Mouse (Mus musculus): ENCODE data around the gene Syncrip. TPM values are rescaled to one million over a fixed set of nuclear protein-coding genes. Genes with fewer than 3 reads are reported as not detected.

Gene Syncrip
- polyA plus RNA-seq, 1 experiment from 2014 or later: 137 TPM

DNA sequence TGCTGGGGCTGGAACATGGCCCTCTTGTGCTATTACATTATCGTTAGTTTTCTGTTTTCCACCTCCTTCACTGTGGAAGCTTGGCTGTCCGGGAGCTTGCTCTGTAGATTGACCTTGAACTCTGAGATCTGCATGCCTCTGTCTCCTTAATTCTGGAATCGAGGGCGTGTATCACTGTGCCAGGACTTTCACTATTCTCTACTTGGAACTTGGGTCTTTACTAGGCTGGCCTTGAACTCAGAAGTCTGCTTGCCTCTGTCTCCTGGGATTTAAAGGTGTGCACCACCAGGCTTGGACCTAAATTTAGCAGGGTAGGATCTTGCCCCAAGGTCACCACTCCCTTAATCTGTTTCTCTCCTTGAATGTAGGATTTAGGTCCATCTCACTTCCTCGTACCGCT lies 19.5 kb upstream of the Syncrip start:
- Histone ChIP-seq H3K4me3 (ENCODE audit: low read depth, low read length) (no peak overlapping the region), H3K36me3 (ENCODE audit: control insufficient read depth, insufficient read depth, low read length) (no peaks in the 10 kb centered on the region), H3K27ac (ENCODE audit: low read depth, low read length) (no peak overlapping the region), H3K4me1 (replicated peaks; ENCODE audit: control insufficient read depth, insufficient read depth, low read length) (no peaks in the 10 kb centered on the region), H3K4me2 (replicated peaks; ENCODE audit: low read depth, low read length) (no peak overlapping the region), H3K27me3 (ENCODE audit: control insufficient read depth, insufficient read depth, low read length) (no peaks in the 10 kb centered on the region), H3K9me3 (ENCODE audit: control insufficient read depth, low read length) (no peaks in the 10 kb centered on the region), H3K9ac (ENCODE audit: low read depth, low read length) (no peak overlapping the region)
- DNase-seq (ENCODE audit: low spot score) (no peak), ATAC-seq (ENCODE audit: low FRiP score) (no peak)
- WGBS: 90% methylated on average over 6 of the region's 6 CpGs

DNA sequence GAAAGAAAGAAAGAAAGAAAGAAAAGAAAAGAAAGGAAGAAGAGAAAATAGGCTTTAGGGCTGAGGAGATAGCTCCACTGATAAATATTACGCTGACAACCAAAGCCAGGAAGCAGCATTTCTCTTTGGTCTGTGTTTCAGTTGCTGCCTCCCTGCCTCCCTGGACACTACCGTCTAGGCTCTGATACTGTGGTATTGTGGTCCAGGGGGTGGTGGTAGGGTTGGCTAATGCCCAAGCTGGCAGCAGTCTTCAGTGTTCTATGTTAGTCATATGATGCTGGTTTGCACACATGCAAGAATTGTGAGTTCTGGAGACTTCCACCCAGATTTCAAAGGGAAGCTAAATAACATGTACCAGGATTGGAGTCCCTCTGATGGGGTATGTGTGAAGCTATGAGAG lies 17.7 kb upstream of the Syncrip start:
- DNase-seq (ENCODE audit: low spot score) (no peak), ATAC-seq (ENCODE audit: low FRiP score) (no peak)
- H3K27me3 ChIP-seq (ENCODE audit: control insufficient read depth, insufficient read depth, low read length): no peaks in the 10 kb centered on the region
- H3K36me3 ChIP-seq (ENCODE audit: control insufficient read depth, insufficient read depth, low read length): no peaks in the 10 kb centered on the region
- H3K4me1 ChIP-seq (replicated peaks; ENCODE audit: control insufficient read depth, insufficient read depth, low read length): no peaks in the 10 kb centered on the region
- H3K9ac ChIP-seq (ENCODE audit: low read depth, low read length): no peak overlapping the region
- no peak overlapping the region for H3K4me2 ChIP-seq (replicated peaks; ENCODE audit: low read depth, low read length)
- H3K27ac ChIP-seq (ENCODE audit: low read depth, low read length): no peak overlapping the region
- no peak overlapping the region for H3K4me3 ChIP-seq (ENCODE audit: low read depth, low read length)
- no peaks in the 10 kb centered on the region for H3K9me3 ChIP-seq (ENCODE audit: control insufficient read depth, low read length)
- 78% methylated on average over 2 of the region's 2 CpGs for WGBS

DNA sequence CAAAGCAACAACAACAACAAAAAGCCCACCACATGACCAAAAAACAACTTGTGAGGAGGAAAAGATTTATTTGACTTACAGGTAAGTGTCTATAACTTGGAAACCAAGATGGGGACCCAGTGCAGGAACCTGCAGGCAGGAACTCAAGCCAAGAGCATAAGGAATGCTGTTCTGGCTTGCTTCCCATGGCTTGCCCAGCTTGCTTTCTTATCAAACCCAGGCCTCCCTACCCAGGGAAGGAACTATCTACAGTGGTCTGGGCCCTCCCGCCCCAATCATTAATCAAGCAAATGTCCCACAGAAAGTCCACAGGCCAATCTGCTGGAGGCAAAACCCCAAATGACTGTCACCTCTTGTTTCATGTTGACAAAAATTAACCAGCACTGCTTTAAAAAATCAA lies 10.1 kb upstream of the Syncrip start:
- Histone ChIP-seq H3K36me3 (ENCODE audit: control insufficient read depth, insufficient read depth, low read length) (no peaks in the 10 kb centered on the region), H3K4me2 (replicated peaks; ENCODE audit: low read depth, low read length) (no peak overlapping the region), H3K9ac (ENCODE audit: low read depth, low read length) (no peak overlapping the region), H3K27ac (ENCODE audit: low read depth, low read length) (no peak overlapping the region), H3K27me3 (ENCODE audit: control insufficient read depth, insufficient read depth, low read length) (no peaks in the 10 kb centered on the region), H3K4me3 (ENCODE audit: low read depth, low read length) (no peak overlapping the region), H3K9me3 (ENCODE audit: control insufficient read depth, low read length) (no peaks in the 10 kb centered on the region), H3K4me1 (replicated peaks; ENCODE audit: control insufficient read depth, insufficient read depth, low read length) (no peaks in the 10 kb centered on the region)
- 83% methylated on average over 1 of the region's 1 CpGs for WGBS
- no peak for ATAC-seq (ENCODE audit: low FRiP score)
- no peak for DNase-seq (ENCODE audit: low spot score)

DNA sequence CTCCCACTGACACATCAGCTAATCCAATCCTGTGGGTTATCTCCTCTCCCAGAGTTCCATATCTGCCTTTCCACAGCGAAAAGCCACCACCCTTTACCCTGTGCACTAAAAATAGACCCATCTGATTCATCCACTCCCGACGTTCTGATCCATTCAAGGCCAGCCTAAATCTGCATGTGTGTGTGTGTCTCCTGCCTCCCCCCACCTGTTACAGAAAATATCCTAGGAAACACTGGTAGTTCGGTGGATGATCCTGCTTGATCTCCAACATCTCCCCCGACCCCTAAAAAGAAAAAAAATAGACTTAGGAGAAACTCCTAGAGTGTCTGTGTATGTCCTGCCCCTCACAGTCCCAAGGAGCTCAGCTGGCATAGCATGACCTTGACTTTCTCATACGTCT lies 2.2 kb upstream of the Syncrip start:
- DNase-seq (ENCODE audit: low spot score) (no peak), ATAC-seq (ENCODE audit: low FRiP score) (no peak)
- Histone ChIP-seq H3K27me3 (ENCODE audit: control insufficient read depth, insufficient read depth, low read length) (no peaks in the 10 kb centered on the region), H3K4me2 (replicated peaks; ENCODE audit: low read depth, low read length) (no peak overlapping the region), H3K36me3 (ENCODE audit: control insufficient read depth, insufficient read depth, low read length) (no peaks in the 10 kb centered on the region), H3K4me1 (replicated peaks; ENCODE audit: control insufficient read depth, insufficient read depth, low read length) (no peaks in the 10 kb centered on the region), H3K27ac (ENCODE audit: low read depth, low read length) (no peak overlapping the region), H3K9me3 (ENCODE audit: control insufficient read depth, low read length) (no peaks in the 10 kb centered on the region), H3K9ac (ENCODE audit: low read depth, low read length) (no peak overlapping the region), H3K4me3 (ENCODE audit: low read depth, low read length) (no peak overlapping the region)
- WGBS: 54% methylated on average over 6 of the region's 6 CpGs

DNA sequence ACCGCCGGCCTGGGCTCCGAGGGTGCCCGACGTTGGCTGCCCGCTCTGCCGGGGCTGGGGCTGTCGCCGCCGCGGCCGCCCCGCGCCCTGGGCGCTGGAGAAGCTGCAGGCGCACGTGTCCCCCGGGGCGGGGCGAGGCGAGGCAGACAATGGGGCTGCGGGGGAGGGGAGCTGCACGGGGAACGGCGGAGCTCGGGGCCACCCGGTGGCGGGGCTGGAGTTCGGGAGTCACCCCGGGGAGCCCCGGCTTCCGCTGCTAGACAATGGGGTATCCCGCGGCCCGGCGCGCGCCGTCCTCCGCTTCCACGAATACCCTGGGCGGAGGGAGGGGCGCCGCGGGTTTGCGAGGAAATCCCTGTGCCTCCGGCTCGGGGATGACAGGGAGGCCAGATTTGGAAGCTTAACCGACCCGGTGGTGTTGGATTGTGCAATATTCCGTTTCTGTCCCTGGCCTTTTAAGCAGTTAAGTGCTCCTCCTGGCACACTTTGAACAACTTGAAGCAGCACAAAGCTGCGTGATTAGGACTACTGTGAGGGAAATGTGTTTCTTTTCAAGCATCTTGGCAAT lies 539 bp upstream of the Syncrip start:
- Histone ChIP-seq H3K36me3 (ENCODE audit: control insufficient read depth, insufficient read depth, low read length) (no peaks in the 10 kb centered on the region), H3K4me3 (ENCODE audit: low read depth, low read length) (peak overlapping the region; percentile 100), H3K4me2 (replicated peaks; ENCODE audit: low read depth, low read length) (peak overlapping the region; percentile 62), H3K9ac (ENCODE audit: low read depth, low read length) (peak overlapping the region; percentile 91), H3K27me3 (ENCODE audit: control insufficient read depth, insufficient read depth, low read length) (no peaks in the 10 kb centered on the region), H3K9me3 (ENCODE audit: control insufficient read depth, low read length) (no peaks in the 10 kb centered on the region), H3K4me1 (replicated peaks; ENCODE audit: control insufficient read depth, insufficient read depth, low read length) (no peaks in the 10 kb centered on the region), H3K27ac (ENCODE audit: low read depth, low read length) (peak overlapping the region; percentile 99)
- DNase-seq (ENCODE audit: low spot score) (peak; percentile 88), ATAC-seq (ENCODE audit: low FRiP score) (no peak)
- WGBS: 0% methylated on average over 24 of the region's 52 CpGs

DNA sequence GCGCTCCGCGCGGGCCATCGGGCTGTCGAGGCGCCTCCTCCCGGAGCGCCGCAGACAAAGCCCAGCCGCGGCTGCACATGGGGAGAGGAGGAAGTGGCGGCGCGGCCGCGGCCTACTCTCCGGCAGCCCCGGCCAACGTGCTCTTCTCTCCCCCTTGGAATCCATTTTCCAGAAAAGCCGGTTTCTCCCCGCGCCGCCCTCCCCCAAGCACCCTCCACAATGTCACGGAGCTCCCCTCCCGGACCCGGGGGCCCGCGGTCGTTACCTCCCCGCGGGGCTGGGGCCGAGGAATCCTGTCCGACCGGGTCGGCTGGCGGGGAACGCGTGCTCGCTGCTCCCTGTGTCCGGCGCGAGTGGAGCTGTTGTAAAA lies 598 bp downstream of the Syncrip start:
- 0% methylated on average over 23 of the region's 43 CpGs for WGBS
- ATAC-seq (ENCODE audit: low FRiP score) (no peak; the same call in 1 of the 2 replicates), DNase-seq (ENCODE audit: low spot score) (no peak)
- peak overlapping the region; percentile 100 for H3K4me3 ChIP-seq (ENCODE audit: low read depth, low read length)
- peak overlapping the region; percentile 99 for H3K27ac ChIP-seq (ENCODE audit: low read depth, low read length)
- H3K36me3 ChIP-seq (ENCODE audit: control insufficient read depth, insufficient read depth, low read length): no peaks in the 10 kb centered on the region
- no peaks in the 10 kb centered on the region for H3K4me1 ChIP-seq (replicated peaks; ENCODE audit: control insufficient read depth, insufficient read depth, low read length)
- H3K27me3 ChIP-seq (ENCODE audit: control insufficient read depth, insufficient read depth, low read length): no peaks in the 10 kb centered on the region
- peak overlapping the region; percentile 71 for H3K4me2 ChIP-seq (replicated peaks; ENCODE audit: low read depth, low read length)
- peak overlapping the region; percentile 99 for H3K9ac ChIP-seq (ENCODE audit: low read depth, low read length)
- no peaks in the 10 kb centered on the region for H3K9me3 ChIP-seq (ENCODE audit: control insufficient read depth, low read length)

DNA sequence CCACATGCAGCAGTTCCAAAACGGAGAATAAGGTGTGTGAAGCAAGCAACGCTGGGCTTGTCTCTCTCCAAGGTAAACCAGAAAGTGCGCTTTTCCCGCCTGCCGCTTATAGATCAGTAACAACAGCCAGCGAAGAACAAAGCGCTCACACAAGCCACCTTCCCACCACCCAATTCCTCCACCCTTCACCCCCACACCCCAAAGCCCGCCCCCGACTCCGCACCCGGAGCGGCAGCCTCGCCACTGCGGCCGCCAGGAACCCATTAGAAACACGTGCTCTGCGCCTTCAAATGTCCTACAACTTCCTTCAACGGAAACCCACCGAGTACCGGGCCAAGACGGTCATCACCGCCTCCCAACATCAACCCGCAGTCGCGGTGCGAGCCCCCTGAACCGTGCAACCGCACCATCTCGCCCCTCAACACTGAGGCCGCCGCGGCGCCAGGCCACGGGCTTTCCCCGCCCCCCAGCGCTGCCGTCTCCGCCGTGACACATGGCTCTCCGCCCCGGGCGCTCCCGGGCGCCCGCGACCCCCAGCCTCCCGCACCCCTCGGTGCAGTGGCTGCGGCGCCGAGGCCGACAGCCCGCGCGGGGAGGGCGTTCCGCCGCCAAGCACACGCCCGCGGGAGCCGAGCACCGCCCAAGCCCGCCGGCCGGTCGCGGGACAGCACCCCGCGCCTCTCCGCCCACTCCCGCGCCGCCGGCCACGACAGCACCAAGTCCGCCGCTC lies 1.1 kb downstream of the Syncrip start:
- DNase-seq (ENCODE audit: low spot score) (peak; percentile 67), ATAC-seq (ENCODE audit: low FRiP score) (no peak; the same call in none of the 2 replicates)
- Histone ChIP-seq H3K4me3 (ENCODE audit: low read depth, low read length) (peak overlapping the region; percentile 100), H3K4me1 (replicated peaks; ENCODE audit: control insufficient read depth, insufficient read depth, low read length) (no peaks in the 10 kb centered on the region), H3K27me3 (ENCODE audit: control insufficient read depth, insufficient read depth, low read length) (no peaks in the 10 kb centered on the region), H3K4me2 (replicated peaks; ENCODE audit: low read depth, low read length) (peak overlapping the region; percentile 71), H3K9ac (ENCODE audit: low read depth, low read length) (peak overlapping the region; percentile 99), H3K36me3 (ENCODE audit: control insufficient read depth, insufficient read depth, low read length) (no peaks in the 10 kb centered on the region), H3K9me3 (ENCODE audit: control insufficient read depth, low read length) (no peaks in the 10 kb centered on the region), H3K27ac (ENCODE audit: low read depth, low read length) (peak overlapping the region; percentile 99)
- under 1% methylated on average over 67 of the region's 78 CpGs for WGBS

DNA sequence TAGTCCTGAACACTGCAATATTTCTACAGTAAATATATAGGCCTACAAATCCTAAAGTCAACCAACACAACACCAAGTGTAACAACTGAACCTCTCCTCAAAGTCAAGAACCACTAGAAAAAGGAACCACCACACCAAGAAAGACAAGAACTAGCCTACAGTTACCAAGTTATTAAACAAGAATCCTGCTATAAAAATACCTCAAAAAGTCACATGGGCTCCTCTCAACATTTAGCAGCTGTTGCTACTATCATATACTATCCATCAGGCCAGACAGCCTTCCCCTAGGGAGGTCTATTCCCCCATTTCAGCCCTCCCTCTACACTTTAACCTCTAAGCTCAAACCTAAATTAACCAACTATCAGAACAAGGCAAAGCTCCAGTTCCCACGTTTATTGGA lies 2.3 kb downstream of the Syncrip start:
- Histone ChIP-seq H3K27me3 (ENCODE audit: control insufficient read depth, insufficient read depth, low read length) (no peaks in the 10 kb centered on the region), H3K4me2 (replicated peaks; ENCODE audit: low read depth, low read length) (peak overlapping the region; percentile 71), H3K36me3 (ENCODE audit: control insufficient read depth, insufficient read depth, low read length) (no peaks in the 10 kb centered on the region; the same call in 1 of the 2 replicates), H3K9me3 (ENCODE audit: control insufficient read depth, low read length) (no peaks in the 10 kb centered on the region), H3K4me3 (ENCODE audit: low read depth, low read length) (peak overlapping the region; percentile 100), H3K4me1 (replicated peaks; ENCODE audit: control insufficient read depth, insufficient read depth, low read length) (no peaks in the 10 kb centered on the region), H3K27ac (ENCODE audit: low read depth, low read length) (no peak overlapping the region), H3K9ac (ENCODE audit: low read depth, low read length) (peak overlapping the region; percentile 8; the same call in 1 of the 2 replicates)
- WGBS: 9% methylated on average over 1 of the region's 1 CpGs
- DNase-seq (ENCODE audit: low spot score) (no peak), ATAC-seq (ENCODE audit: low FRiP score) (no peak)

DNA sequence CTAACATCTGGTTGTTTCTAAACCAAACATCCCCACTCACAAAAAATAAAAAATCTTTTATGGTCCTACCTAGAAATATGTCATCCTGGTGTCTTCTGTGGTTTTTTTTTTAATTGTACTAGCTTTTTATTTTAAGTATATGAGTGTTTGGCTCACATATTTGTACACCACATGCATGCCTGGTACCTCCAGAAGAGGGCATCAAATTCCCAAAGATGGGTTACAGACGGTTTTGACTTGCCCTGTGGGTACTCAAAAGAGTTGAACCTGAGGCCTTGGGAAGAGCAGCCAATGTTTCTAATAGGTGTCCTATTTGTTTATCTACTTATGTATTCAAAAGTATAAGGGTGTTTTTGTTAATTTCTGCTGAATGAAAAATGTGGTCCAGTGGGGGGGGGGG lies 6.2 kb downstream of the Syncrip start:
- H3K9ac ChIP-seq (ENCODE audit: low read depth, low read length): no peak overlapping the region
- no peaks in the 10 kb centered on the region for H3K4me1 ChIP-seq (replicated peaks; ENCODE audit: control insufficient read depth, insufficient read depth, low read length)
- H3K9me3 ChIP-seq (ENCODE audit: control insufficient read depth, low read length): no peaks in the 10 kb centered on the region
- peaks cover 10% of the 10 kb centered on the region for H3K36me3 ChIP-seq (ENCODE audit: control insufficient read depth, insufficient read depth, low read length)
- no peak for DNase-seq (ENCODE audit: low spot score)
- no peak overlapping the region for H3K4me2 ChIP-seq (replicated peaks; ENCODE audit: low read depth, low read length)
- H3K27ac ChIP-seq (ENCODE audit: low read depth, low read length): no peak overlapping the region
- ATAC-seq (ENCODE audit: low FRiP score): no peak
- WGBS: 63% methylated on average over 1 of the region's 1 CpGs
- no peak overlapping the region for H3K4me3 ChIP-seq (ENCODE audit: low read depth, low read length)
- H3K27me3 ChIP-seq (ENCODE audit: control insufficient read depth, insufficient read depth, low read length): no peaks in the 10 kb centered on the region

Data from hindbrain, embryonic 11.5 days (tissue).